Mouse (Mus musculus) T-cell, adult 66 days (primary cell): ENCODE data around the gene Avl9. TPM values are rescaled to one million over a fixed set of nuclear protein-coding genes. Genes with fewer than 3 reads are reported as not detected.

Source experiments
- total RNA-seq, 2 experiments: library from RNA; stranded (reverse); gene quantifications; 3 replicates in 1 of 2; 4 replicates in 1 of 2; pipeline ENCODE4 v1.2.4; 2023

Avl9 gene
- 100 to 1,000 TPM; 112 to 115 TPM for total RNA-seq

DNA sequence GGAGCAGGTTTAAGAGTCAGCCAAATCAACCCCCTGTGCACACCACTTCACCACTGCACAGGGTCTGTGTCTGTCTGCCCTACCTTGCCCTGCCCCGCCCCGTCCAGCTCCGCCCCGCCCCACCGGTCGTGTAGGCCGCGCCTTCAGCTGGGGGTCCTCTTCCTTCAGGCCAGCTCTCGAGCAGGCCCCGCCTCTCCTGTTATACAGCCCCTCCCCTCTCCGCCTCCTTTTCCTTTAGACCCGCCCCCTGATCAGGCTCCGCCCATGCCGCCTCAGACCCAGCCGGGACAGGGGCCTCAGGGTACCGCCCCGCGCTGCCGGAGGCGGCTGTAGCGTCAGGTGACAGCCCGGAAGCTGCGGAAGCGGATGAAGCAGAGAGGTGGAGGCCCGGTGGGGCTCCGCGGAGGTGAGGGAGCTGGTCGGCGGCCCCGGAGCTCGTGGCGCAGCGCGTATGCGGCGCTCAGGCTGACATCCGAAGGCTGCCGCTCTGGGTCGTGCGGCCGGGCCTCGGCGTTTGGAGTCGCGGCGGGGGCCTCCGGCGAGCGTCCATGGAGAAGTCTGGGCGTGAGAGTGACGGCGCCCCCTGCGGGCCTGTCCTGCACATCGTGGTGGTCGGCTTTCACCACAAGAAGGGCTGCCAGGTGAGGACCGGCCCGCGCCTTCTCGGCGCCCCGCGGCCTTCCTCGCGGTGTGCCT, at the start of gene Avl9:
TSS of gene Avl9 (plus strand) at position 326 of the 696 bp plus-strand sequence.

GRCm38 (mm10) chr6:56703931-56704900, 10.5 kb upstream of the Avl9 start, which contains the start of gene Lsm5:
TSS of gene Lsm5 (minus strand) at chr6:56704710.

GRCm38 (mm10) chr6:56797311-56798151, 82.8 kb downstream of the Avl9 start, which contains the start of gene Kbtbd2:
TSS of gene Kbtbd2 (minus strand) at chr6:56797813.

Other genes with a start within 250 kb of the Avl9 start
- gene Pde1c, start 145.8 kb upstream of the Avl9 start, total RNA-seq, result under 1 TPM; 0.33 to 0.44 TPM
- 10 to 100 TPM; 33.7 to 35.0 TPM for gene Lsm5, start 10.2 kb upstream of the Avl9 start, total RNA-seq
- gene Kbtbd2, start 82.9 kb downstream of the Avl9 start, total RNA-seq, result 100 to 1,000 TPM in 1 of 2 experiments, 10 to 100 TPM in 1; 87.4 to 102 TPM
- under 1 TPM; 0.24 to 0.29 TPM for gene Fkbp9, start 117.2 kb downstream of the Avl9 start, total RNA-seq
- 10 to 100 TPM; 50.5 to 54.6 TPM for gene Nt5c3, start 209.0 kb downstream of the Avl9 start, total RNA-seq
- gene Vmn1r4, start 209.1 kb downstream of the Avl9 start, total RNA-seq, result not detected